Mouse (Mus musculus) forebrain, embryonic 15.5 days (tissue): ENCODE results near the gene Apmap. TPM values are rescaled to one million over a fixed set of nuclear protein-coding genes. Genes with fewer than 3 reads are reported as not detected.

Source experiments
- ATAC-seq: fragments of 200-750 bp; cut with Nextera tagmentation; replicated peaks from 2 replicates; pipeline ENCODE4 v1.8.0; 2017; ENCODE audit warnings: mild to moderate bottlenecking, moderate TSS enrichment, moderate library complexity
- H3K27ac ChIP-seq: fragments of 300-500 bp; sonication (generic); replicated peaks from 2 replicates; pipeline ENCODE4 v1.5.1; 2015; ENCODE audit warnings: mild to moderate bottlenecking, inconsistent platforms
- H3K27me3 ChIP-seq: fragments of 300-500 bp; sonication (generic); 2 replicates; pipeline ENCODE4 v1.6.1; 2015; ENCODE audit warnings: inconsistent platforms
- H3K36me3 ChIP-seq: fragments of 300-500 bp; sonication (generic); 2 replicates; pipeline ENCODE4 v1.6.1; 2015; ENCODE audit warnings: mild to moderate bottlenecking, inconsistent platforms
- H3K4me1 ChIP-seq: fragments of 300-500 bp; sonication (generic); 2 replicates; pipeline ENCODE4 v1.6.1; 2015; ENCODE audit warnings: inconsistent platforms
- H3K4me2 ChIP-seq: fragments of 300-500 bp; sonication (generic); replicated peaks from 2 replicates; pipeline ENCODE4 v1.6.1; 2015; ENCODE audit warnings: mild to moderate bottlenecking, inconsistent platforms
- H3K4me3 ChIP-seq: fragments of 300-500 bp; sonication (generic); 2 replicates; pipeline ENCODE4 v1.5.1; 2015; ENCODE audit warnings: mild to moderate bottlenecking, inconsistent platforms
- H3K9ac ChIP-seq: fragments of 300-500 bp; sonication (generic); replicated peaks from 2 replicates; pipeline ENCODE4 v1.6.1; 2015; ENCODE audit warnings: mild to moderate bottlenecking, inconsistent platforms
- H3K9me3 ChIP-seq: fragments of 300-500 bp; sonication (generic); 2 replicates; pipeline ENCODE4 v1.6.1; 2016; ENCODE audit warnings: inconsistent platforms
- WGBS: fragments of 180-500 bp; shearing (Covaris S2); methylation state at CpG from one replicate; pipeline ENCODE4 v1.1.7; 2015; ENCODE audit warnings: mixed read lengths; 5-methylcytosine and 5-hydroxymethylcytosine counted together
- polyA plus RNA-seq: library from polyadenylated mRNA; unstranded; fragments of >200 nt; fragmentation: Nextera tagmentation; extraction: Ambion mirVana; gene quantifications from 2 replicates; pipeline ENCODE4 v1.2.1, GENCODE M21; 2015

Apmap gene
- polyA plus RNA-seq, 1 experiment from 2014 or later, result 41.0 TPM

DNA sequence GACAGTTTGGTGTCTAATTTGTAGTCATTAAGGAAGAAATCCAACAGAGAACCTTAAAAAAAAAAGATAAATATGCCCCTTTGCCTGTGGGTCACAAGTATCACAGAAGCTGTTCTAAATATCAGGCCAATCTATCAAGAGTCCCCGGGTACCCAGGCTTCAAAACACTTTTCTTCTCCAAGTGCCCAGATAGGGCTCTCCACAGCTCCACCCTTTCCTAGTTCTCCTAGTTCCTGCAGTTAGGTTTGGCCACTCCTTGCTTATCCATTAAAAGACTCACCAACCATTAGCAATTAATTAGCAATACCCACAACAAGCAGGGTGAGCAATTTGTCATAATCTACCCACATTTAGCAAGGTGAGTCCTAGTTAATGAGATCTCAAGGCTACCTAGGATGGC, 1.3 kb downstream of the Apmap start:
- Histone ChIP-seq H3K27me3 (no peaks in the 10 kb centered on the region), H3K9ac (no peak overlapping the region), H3K27ac (no peak overlapping the region), H3K4me3 (peak overlapping the region; percentile 93), H3K4me2 (peak overlapping the region; percentile 80), H3K9me3 (no peaks in the 10 kb centered on the region), H3K4me1 (peaks cover 15% of the 10 kb centered on the region), H3K36me3 (no peaks in the 10 kb centered on the region)
- no peak for ATAC-seq
- WGBS, result 87% methylated on average over 1 of the region's 1 CpGs

DNA sequence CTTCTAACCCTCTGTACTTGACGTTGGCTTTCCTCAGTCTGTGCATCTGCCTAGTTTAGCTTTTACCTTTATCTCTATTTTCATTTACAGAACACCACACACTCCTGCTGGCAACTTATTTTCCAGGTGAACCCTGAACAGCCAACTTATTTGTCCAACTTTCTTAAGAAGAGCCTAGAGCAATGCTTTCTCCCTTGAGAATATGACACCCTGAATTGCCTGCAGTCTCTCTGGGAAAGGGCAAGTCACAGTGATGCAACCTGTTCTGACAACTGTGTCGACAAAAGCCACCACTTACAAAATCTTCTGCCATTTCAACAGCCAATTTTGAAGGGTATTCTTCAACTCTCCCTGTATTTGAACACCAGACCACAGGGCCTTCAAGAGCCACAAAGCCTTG, 3.6 kb downstream of the Apmap start:
- Histone ChIP-seq H3K4me2 (no peak overlapping the region), H3K9me3 (no peaks in the 10 kb centered on the region), H3K27me3 (no peaks in the 10 kb centered on the region), H3K9ac (no peak overlapping the region), H3K4me3 (no peak overlapping the region), H3K4me1 (peaks cover 15% of the 10 kb centered on the region), H3K36me3 (no peaks in the 10 kb centered on the region), H3K27ac (no peak overlapping the region)
- no peak for ATAC-seq
- WGBS, result 87% methylated on average over 2 of the region's 2 CpGs

DNA sequence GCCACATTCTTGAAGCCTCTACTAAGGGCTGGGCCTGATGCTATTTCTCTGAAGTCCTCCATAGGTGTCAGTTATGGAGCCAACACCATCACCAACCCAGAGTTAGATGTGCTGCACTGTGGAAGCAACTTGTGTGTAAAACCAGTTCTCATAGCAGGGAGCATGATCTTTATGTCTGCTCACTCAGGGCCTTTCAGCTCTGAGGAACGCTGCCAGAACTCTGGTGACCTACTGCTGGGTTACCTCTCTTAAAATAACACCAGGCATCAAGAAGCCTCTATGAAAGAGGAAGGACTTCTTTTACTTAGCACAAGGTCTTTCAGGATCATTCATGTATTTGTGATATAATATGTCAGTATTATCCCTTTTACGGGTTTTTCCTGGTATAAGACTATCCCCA, 6.2 kb downstream of the Apmap start:
- ATAC-seq, result no peak
- H3K9me3 ChIP-seq, result no peaks in the 10 kb centered on the region
- 88% methylated on average over 2 of the region's 2 CpGs for WGBS
- no peak overlapping the region for H3K4me2 ChIP-seq
- H3K4me1 ChIP-seq, result peaks cover 4% of the 10 kb centered on the region
- H3K27me3 ChIP-seq, result no peaks in the 10 kb centered on the region
- H3K9ac ChIP-seq, result no peak overlapping the region
- no peak overlapping the region for H3K4me3 ChIP-seq
- no peaks in the 10 kb centered on the region for H3K36me3 ChIP-seq
- H3K27ac ChIP-seq, result no peak overlapping the region

DNA sequence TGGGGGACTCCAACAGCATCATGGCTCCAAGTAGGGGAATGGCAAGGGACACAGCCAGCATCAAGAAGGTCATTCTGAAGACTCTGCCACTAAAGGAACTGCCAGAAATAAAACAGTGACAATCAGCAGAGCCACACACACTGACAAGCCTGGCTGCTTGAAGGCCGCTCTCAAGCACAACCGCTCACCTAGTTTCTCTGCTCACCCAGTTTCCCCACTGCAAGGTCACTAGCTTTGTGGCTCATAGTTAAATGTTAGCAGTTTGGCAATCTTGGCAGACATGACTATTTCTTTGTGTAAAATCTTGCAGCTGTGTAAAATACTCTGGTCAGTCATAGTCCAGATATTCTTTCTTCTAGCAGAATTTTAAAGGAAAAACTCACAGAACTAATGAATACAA, 8.1 kb downstream of the Apmap start:
- no peak for ATAC-seq
- H3K36me3 ChIP-seq, result no peaks in the 10 kb centered on the region
- H3K27me3 ChIP-seq, result no peaks in the 10 kb centered on the region
- H3K9ac ChIP-seq, result no peak overlapping the region
- H3K4me1 ChIP-seq, result no peaks in the 10 kb centered on the region
- H3K4me3 ChIP-seq, result no peak overlapping the region
- 96% methylated on average over 2 of the region's 2 CpGs for WGBS
- no peak overlapping the region for H3K4me2 ChIP-seq
- H3K27ac ChIP-seq, result no peak overlapping the region
- H3K9me3 ChIP-seq, result no peaks in the 10 kb centered on the region

DNA sequence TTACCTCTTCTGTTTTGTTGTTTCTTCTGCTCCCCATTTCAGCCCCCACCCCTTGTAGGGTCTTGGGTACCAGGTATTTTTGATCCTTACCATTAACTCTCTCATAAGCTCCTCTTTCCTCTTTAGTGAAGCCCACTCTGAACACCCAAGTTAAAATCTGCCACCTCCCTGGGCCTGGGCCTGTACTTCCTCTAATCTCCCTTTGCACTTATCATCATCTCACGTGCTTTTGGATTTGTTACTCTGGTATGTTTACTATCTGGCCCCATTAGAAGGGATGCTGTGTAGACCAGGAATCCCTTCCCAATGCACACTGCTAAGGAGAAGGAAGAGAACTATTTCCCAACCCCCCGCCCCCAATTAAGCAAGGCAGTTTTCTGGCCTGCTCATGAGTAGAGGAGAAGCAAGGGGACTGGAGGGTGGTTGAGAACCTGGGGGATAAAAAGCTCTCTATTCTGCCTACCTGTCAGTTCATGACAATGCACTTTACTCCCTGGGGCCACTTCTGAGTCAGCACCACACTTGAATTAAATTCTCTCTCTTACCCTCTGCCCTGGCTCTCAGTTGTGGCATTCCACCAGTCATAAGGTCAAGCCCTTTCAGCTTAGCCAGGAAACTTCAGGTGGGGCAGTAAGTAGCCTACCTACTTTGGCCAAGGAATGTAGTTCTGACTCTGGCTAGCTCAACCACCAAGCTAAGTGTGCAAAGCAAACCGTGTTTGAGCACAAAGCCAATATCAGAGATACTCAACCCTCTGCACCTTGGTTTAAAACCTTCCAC, 12.8 kb downstream of the Apmap start:
- no peak overlapping the region for H3K27ac ChIP-seq
- no peaks in the 10 kb centered on the region for H3K27me3 ChIP-seq
- ATAC-seq, result no peak
- no peak overlapping the region for H3K4me3 ChIP-seq
- H3K36me3 ChIP-seq, result peaks cover 23% of the 10 kb centered on the region; the same call in 1 of the 2 replicates
- 91% methylated on average over 3 of the region's 3 CpGs for WGBS
- H3K9me3 ChIP-seq, result no peaks in the 10 kb centered on the region
- H3K4me2 ChIP-seq, result no peak overlapping the region
- no peaks in the 10 kb centered on the region for H3K4me1 ChIP-seq
- no peak overlapping the region for H3K9ac ChIP-seq

DNA sequence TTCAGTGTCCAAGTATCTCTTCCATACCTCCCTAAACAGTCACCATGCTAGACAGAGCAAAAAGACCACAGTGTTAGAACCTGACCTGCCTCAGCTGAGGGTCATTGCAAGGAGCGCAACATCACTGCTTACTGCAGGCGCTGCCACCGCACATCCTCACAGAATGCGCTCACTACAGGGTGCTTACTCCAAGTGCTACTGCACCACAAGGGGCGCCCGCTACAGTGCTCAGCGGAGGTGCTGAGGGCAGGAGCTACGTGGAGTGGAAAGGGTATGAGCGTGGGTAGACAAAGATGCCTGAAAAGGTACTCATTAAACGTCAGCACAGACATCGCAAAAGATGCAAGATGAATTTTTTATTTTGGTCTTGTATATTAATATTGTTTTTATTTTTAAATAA, 19.3 kb downstream of the Apmap start:
- no peak overlapping the region for H3K27ac ChIP-seq
- ATAC-seq, result no peak
- H3K36me3 ChIP-seq, result peaks cover 68% of the 10 kb centered on the region
- H3K9me3 ChIP-seq, result no peaks in the 10 kb centered on the region
- no peaks in the 10 kb centered on the region for H3K27me3 ChIP-seq
- no peak overlapping the region for H3K4me3 ChIP-seq
- WGBS, result 77% methylated on average over 11 of the region's 11 CpGs
- no peak overlapping the region for H3K4me2 ChIP-seq
- no peaks in the 10 kb centered on the region for H3K4me1 ChIP-seq
- H3K9ac ChIP-seq, result no peak overlapping the region

DNA sequence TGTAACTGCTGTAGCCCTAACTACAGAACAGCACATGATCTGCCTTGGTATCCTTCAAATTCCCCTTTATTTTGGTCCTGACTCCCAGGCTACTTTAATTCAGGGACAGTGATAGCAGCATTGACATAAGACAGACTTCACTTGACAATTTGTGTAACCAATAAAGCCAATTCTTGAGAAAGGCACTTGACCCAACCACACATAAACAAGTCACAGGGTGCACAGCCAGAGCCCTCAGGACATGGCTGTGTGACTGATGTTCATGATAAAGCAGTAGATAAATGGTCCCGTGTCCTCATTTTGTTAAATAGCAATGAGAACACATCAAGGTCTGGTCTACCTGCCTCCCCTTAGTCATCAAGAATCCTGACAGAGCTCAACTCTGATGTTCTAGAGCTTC, 28.7 kb downstream of the Apmap start:
- Histone ChIP-seq H3K27ac (no peak overlapping the region), H3K9ac (no peak overlapping the region), H3K4me2 (no peak overlapping the region), H3K36me3 (peaks cover 21% of the 10 kb centered on the region), H3K9me3 (no peaks in the 10 kb centered on the region), H3K4me1 (no peaks in the 10 kb centered on the region), H3K27me3 (no peaks in the 10 kb centered on the region), H3K4me3 (no peak overlapping the region)
- ATAC-seq, result no peak
- WGBS, result 96% methylated on average over 1 of the region's 1 CpGs

DNA sequence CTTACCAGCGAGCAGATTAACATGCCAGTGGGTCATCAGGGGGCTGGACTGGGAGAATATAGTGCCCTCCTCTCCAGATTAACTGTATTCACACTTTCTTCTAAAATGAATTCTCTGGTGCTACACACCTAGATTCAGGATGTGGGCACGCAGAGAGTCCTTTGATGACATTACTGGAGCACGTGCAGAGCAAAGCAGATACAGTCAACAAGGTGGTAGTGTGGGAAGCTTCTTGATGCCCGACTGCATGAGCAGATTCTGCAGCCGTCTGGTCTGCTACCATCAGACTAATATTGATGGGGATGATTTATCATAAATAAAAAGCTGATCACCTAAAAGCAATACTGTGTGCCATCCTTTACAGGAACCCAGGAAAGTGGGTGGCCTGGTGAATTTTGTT, 29.8 kb downstream of the Apmap start:
- H3K36me3 ChIP-seq, result peaks cover 11% of the 10 kb centered on the region
- no peak for ATAC-seq
- no peaks in the 10 kb centered on the region for H3K27me3 ChIP-seq
- no peaks in the 10 kb centered on the region for H3K4me1 ChIP-seq
- H3K9ac ChIP-seq, result no peak overlapping the region
- H3K4me3 ChIP-seq, result no peak overlapping the region
- no peak overlapping the region for H3K4me2 ChIP-seq
- WGBS, result 88% methylated on average over 5 of the region's 5 CpGs
- H3K9me3 ChIP-seq, result no peaks in the 10 kb centered on the region
- H3K27ac ChIP-seq, result no peak overlapping the region

DNA sequence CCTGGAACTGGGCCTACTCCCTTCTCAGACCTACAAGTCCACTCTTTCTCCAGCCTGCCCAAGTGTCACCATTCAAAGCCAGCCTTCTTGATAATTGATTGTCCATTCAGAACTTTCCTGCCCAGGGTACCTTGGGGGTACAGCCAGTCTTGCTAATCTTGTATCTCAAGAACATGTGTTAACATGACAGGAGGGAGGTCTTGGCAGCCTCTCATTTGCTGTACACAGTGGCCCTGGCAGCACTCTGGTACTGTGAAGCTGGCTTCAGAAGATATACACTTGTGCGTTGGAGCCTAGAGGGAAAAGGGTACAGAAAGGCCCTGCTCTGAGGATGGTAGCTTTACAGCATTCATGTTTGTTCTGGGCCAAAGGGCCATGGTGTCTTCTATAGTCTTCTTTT, 32.1 kb downstream of the Apmap start:
- WGBS, result 87% methylated on average over 1 of the region's 1 CpGs
- Histone ChIP-seq H3K27me3 (no peaks in the 10 kb centered on the region), H3K9ac (no peak overlapping the region), H3K36me3 (peaks cover 5% of the 10 kb centered on the region; the same call in 1 of the 2 replicates), H3K4me2 (no peak overlapping the region), H3K27ac (no peak overlapping the region), H3K4me1 (no peaks in the 10 kb centered on the region), H3K4me3 (no peak overlapping the region), H3K9me3 (no peaks in the 10 kb centered on the region)
- no peak for ATAC-seq

DNA sequence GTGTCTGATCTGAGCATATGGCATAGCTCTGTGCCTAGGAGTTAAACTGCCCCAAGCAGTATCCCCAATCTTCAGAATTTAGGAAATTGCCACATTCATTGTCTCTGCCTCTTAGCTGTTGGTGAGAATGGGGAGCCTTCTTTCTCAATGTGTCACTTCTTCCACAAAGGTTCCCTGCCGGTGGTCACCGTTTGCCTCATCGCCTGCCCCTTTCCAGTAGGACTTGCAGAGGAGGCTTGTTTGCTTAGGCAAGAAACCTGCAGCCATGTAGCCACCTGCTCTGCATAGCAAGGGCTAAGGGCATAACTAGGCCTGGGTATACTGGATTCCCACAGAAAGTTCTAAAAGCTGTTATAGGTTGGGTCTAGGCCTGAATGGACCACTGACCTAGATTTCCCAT, 35.9 kb downstream of the Apmap start:
- Histone ChIP-seq H3K9ac (no peak overlapping the region), H3K27ac (no peak overlapping the region), H3K4me1 (no peaks in the 10 kb centered on the region), H3K4me3 (no peak overlapping the region), H3K27me3 (no peaks in the 10 kb centered on the region), H3K36me3 (no peaks in the 10 kb centered on the region), H3K4me2 (no peak overlapping the region), H3K9me3 (no peaks in the 10 kb centered on the region)
- WGBS, result 86% methylated on average over 3 of the region's 3 CpGs
- no peak for ATAC-seq

DNA sequence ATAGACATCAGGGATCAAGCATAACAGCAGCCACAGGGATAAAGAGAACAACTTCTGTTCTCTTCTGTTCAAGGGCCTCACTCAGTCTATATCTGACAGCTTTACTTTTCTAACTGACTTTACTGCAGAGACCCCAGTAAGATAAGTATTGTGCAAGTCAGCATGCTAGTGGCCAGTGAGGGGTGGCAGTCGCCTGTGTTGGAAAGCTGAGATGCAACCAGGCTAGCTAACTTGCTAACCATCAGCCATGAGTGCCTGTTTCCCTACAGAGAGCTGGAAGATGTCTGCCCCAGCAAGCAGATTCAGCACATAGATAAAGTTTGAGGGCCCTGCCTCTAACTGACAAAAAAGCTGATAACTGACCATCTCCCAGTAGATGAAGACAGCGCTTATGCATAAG, 37.6 kb downstream of the Apmap start:
- no peak for ATAC-seq
- WGBS, result 87% methylated on average over 2 of the region's 2 CpGs
- no peaks in the 10 kb centered on the region for H3K4me1 ChIP-seq
- no peak overlapping the region for H3K9ac ChIP-seq
- no peak overlapping the region for H3K4me3 ChIP-seq
- no peaks in the 10 kb centered on the region for H3K27me3 ChIP-seq
- H3K27ac ChIP-seq, result no peak overlapping the region
- no peaks in the 10 kb centered on the region for H3K9me3 ChIP-seq
- H3K4me2 ChIP-seq, result no peak overlapping the region
- no peaks in the 10 kb centered on the region for H3K36me3 ChIP-seq

DNA sequence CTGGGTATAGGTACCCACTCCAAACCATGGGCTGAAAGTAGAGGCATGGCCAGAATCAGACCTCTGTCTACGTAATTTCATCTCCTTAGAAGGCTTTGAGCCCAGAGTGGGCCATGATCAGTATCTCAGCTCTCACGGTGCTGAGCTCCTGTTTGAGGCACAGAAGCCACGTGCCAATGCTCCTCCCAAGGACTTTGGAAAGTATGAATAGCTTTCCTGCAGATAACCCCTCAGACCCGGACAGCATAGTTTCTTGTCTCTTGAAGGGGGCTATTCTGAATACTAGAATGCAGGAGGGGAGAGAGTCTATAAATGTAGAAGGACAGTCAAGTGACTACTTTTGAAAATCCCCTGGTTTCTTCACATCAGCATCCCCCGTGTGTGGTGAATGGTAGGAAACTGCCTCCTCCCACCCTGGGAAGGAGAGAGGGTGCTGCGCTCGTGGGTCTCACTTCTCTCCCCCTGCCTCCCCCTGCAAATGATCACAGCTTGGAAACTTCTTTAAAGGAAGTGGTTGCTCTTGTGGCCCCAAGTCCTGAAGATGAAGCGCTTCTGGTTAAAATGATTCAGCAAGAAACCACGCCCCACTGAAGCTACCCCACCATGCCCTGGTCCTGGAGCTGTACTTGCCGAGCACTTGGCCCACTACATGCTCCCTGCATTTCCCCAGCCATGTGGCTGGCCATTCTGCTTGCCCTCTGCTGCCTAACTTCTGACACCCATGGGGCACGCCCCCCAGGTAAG, 38.3 kb downstream of the Apmap start, which contains the start of gene Cst7:
TSS of gene Cst7 (plus strand) at position 569 of the 744 bp plus-strand sequence.
- no peaks in the 10 kb centered on the region for H3K36me3 ChIP-seq
- H3K4me1 ChIP-seq, result no peaks in the 10 kb centered on the region
- H3K9ac ChIP-seq, result no peak within 1 kb of the TSS
- ATAC-seq, result no peak
- no peak within 1 kb of the TSS for H3K4me2 ChIP-seq
- no peak within 1 kb of the TSS for H3K27ac ChIP-seq
- H3K27me3 ChIP-seq, result no peaks in the 10 kb centered on the region
- H3K4me3 ChIP-seq, result no peak within 1 kb of the TSS
- WGBS, result 79% methylated on average over 11 of the region's 11 CpGs
- H3K9me3 ChIP-seq, result no peaks in the 10 kb centered on the region
